Mouse (Mus musculus) monocyte, adult 2 months (primary cell): Measurements from ENCODE around the gene Myod1.

Experiments used
- DNase-seq, 2 experiments: peaks; one replicate each; pipeline ENCODE4 v3.0.0; 2022; ENCODE audit warnings: low spot score in 2 of 2, low read depth in 1 of 2

The Myod1 gene

DNA sequence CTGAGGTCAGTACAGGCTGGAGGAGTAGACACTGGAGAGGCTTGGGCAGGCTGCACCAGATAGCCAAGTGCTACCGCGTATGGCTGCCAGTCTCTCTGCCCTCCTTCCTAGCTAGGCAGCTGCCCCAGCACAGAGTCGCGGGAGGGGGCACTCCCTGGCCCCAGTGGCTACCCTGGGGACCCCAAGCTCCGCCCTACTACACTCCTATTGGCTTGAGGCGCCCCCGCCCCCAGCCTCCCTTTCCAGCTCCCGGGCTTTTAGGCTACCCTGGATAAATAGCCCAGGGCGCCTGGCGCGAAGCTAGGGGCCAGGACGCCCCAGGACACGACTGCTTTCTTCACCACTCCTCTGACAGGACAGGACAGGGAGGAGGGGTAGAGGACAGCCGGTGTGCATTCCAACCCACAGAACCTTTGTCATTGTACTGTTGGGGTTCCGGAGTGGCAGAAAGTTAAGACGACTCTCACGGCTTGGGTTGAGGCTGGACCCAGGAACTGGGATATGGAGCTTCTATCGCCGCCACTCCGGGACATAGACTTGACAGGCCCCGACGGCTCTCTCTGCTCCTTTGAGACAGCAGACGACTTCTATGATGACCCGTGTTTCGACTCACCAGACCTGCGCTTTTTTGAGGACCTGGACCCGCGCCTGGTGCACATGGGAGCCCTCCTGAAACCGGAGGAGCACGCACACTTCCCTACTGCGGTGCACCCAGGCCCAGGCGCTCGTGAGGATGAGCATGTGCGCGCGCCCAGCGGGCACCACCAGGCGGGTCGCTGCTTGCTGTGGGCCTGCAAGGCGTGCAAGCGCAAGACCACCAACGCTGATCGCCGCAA, at the start of gene Myod1:
Gene Myod1 (plus strand): TSS at position 303 of the 836 bp plus-strand sequence.
- DNase-seq, result no peak

DNA sequence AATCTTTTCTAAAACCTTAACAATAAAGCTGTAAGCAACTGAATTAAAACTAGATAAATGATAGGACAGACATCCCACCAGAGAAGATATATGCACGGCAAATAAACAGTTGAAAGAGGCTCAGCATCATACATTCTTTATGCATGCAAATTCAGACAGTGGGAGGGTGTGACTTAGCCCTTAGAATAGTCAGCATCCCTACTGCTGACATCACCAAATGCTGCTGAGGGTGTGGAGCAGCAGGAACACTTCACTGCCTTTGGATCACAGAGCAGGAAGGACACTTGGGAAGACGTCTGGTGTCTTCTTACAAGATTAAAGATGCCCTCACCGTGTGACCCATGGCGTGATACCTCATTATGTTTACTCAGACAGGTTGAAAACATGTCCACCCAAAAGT, 48.4 kb upstream of the Myod1 start:
- DNase-seq, result no peak

DNA sequence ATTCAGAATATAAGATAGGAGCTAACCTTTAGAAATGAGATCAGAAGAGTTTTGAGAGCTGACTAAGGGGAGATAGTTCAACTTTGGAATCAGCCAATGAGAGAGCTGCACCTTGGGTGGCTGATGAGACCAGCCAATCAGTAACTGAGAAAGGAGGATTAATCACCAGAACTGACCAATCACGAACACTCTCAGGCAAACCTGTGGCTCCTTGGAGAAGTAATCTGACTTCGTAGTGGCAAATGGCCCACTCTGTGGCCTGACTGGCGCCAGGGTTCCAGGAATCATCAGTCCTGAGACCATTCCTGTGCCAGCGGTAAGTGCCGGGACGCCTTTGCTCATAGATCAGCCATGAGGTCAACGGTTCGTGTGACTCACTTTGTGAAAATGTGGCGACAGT, 38.9 kb upstream of the Myod1 start:
- DNase-seq, result no peak

DNA sequence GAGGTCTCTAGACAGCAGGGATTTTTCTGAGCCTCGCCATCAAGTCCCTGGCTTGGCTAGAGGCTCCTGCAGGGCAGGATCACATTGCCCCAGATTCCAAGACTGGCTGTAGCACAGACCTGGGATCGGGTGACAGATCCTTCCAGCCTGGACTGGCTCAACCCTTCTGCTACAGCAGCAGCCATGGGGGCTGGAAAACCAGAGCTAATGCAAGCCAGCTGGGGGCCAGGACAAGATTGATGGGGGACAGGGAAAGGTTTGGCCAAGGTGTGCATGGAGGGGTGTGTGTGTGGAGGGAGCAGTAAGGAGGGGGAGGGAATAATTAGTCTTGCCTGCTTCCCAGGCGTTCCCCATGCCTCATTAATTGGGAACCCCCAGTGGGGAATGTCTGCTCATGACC, 36.5 kb upstream of the Myod1 start:
- no peak for DNase-seq

DNA sequence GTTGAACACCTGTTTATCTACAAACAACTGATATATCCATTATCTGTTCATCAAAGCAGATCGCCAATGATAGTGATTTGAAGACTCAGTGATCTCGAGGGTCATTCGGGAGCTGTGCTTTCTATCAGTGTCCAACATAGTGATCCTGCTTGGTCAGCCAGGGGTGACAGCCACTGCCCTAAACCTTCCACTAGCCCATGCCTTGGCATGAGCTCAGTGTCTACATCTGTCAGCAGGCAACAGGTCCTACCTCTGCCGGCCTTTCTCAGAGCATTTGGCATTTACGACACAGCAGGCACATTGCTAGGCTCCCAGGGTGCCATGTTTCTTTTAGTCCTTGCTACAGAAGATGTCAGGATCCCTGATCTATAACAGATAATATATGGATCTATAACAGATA, 36.0 kb upstream of the Myod1 start:
- no peak for DNase-seq

DNA sequence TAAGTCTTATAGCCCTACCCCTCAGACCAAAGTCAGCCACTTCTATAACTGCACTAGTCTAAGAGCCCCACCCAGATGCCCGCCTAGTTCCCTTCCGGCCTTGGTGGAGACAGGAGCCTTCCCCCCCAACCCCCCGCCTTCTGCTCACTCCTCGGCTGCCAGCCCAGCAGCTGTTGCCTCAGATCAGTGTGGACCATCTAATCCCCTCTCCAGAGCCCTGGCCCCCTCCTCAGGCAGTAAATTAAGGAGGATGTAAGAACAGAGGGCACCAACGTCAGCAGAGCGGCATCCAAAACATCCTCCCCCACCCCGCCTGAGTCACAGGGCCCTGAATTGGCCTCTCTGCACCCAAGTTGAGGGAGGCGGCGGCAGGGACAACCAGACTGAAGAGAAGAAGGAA, 34.8 kb upstream of the Myod1 start:
- no peak for DNase-seq

DNA sequence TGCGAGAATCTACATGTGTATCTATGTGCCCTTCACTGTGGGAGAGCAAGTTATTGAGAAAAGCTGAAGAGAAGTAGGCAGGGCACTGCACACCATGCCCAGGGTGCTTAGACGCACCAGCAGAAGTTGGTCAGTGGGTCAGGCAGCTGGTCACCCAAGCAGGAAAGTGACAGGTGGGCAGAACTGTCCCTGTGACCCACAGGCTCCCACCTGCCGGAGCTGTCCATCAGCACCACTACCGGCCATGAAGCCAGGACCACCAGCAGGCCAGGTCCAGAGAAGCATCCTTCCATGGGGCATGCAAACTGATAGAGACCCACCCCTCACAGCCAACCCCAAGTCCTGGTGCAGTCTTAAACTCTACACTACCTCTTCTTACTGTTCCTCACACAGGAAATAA, 28.6 kb upstream of the Myod1 start:
- no peak for DNase-seq

DNA sequence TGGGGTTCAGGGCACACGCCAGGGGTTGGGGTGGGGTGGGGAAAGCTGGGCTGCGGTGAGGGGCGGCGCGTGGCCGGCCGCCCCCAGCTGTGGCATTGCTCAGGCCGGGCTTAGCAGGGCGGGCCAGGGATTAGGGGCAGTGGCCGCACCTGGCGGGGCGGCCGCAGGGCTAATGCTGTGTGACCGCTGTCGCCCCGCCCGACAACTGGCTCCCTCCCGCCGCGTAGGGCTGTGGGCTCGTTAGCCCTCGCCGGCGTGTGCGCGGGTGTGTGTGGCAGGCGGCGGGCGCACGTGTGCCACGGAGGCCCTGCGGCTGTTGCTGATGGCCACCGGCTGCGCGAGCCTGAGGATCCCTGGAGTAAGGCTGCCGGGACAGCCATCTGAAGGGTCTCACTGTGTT, 27.5 kb upstream of the Myod1 start:
- DNase-seq, result no peak

DNA sequence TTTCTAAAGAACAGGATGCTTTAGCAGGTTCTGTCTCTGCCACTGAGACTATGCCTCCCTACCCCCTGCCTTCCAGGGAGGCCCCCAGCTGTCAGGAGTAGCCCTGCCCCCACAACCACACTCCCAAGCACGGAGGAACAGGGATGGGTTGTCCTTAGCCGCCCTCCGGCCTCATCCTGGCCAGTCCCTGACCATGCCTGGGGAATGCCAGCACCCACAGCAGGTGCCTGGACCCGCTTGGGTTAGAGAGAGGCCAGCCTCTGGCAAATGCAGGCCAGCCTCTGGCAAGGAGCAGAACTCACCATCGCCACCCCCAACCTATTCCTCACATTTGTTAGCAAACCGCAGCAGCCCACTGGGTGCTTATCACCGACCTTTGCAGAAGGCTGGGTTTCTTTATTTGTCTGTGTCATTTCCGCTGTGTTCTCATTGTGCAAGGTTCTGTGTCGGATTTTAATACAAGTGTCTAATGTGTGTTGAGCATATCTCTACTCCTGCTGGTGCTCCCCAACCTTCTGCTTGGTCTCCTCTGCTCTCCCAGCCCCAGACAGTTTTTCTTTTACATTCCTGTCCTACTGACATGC, 26.1 kb upstream of the Myod1 start:
- DNase-seq, result no peak

DNA sequence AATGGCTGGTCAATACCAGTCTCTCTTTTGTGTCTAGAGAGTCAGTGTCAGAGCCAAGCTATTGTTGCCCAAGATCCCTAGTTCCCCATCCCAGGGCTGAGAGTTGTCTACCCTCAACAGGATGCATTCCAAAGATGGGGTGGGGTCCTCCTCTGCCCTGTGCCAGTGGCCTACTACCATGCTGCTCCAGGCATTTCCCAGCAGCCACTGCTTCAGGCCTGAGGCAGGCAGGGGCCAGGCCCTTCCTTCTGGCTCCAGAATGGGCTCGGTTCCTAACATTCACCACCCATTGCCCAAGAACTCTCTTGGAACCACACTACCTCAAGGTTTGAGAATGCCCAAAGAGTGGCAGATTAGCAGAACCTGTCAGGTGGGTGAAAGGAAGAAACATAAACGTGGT, 23.5 kb upstream of the Myod1 start:
- no peak for DNase-seq

DNA sequence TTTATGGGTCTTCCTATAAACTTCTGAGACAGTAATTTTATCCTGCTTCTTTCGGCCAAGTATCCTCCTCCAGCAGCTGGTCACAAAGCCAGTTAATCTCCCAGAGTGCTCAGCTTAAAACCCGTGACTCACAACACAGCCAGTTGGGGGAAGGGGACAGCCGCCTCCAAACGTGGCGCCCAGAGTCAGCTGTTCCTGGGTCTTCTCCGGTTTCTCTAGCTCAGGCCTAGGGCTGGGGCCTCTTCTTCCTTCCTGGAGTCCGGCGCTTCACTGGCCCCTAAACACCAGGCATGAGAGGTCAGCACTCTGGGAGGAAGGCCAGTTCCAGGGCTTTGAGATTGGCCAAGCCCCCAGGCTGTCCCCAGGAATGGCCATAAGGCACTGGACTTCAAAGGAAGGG, 23.1 kb upstream of the Myod1 start:
- DNase-seq, result no peak

DNA sequence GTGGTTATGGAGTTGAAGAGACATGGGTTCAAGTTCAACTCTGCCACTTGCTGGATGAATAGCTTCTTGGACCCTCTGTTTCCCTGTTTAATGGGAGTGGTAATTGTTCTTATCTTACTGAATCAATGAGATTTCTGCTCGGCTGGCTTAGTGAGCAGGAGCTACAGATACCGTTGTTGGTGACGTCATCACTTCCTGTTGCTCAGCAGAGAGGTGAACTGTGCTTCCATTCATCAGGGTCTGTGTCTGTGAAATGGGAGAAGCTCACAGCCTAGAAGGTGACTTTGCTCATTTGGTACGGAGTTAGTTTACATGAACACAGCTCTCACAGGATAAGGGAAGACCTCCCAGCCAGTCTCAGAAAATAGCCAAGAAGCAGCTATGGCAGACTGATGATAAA, 22.4 kb upstream of the Myod1 start:
- no peak for DNase-seq

DNA sequence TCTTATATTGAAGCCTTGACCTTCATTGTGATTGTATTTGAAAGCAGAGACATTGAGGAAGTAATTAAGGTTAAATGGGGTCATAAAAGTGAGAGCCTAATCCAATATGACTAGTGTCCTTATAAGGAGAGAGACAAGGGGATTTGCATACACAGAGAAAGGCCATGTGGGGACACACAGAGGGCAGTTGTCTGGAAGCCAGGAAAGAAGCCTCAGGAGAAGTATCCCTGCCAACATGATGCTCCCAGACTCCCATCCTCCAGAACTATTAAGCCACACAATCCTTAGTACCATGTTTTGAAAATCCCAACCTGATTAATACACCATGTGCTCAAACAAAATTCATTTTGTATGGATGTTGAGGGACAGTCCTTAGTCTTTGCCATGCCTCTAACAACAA, 14.5 kb upstream of the Myod1 start:
- no peak for DNase-seq

DNA sequence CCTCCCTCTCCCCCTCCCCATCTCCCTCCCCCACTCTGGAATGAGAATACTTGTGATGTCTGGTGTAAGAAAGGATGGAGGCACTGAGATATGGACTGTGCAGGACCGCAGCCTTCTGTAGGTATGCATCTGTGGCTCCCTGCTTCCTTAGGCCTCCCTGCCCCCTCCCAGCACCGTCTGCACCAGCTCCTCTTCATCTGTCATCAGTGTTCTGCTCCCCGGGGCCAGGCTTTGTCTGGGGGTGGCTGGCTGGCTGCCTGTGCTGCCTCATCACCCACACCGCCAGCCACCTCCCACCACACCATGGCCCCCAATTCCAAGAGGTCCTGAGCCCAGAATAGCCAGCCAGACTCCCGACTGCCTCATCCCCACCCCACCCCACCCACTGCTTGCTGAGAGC, 12.1 kb upstream of the Myod1 start:
- DNase-seq, result no peak

DNA sequence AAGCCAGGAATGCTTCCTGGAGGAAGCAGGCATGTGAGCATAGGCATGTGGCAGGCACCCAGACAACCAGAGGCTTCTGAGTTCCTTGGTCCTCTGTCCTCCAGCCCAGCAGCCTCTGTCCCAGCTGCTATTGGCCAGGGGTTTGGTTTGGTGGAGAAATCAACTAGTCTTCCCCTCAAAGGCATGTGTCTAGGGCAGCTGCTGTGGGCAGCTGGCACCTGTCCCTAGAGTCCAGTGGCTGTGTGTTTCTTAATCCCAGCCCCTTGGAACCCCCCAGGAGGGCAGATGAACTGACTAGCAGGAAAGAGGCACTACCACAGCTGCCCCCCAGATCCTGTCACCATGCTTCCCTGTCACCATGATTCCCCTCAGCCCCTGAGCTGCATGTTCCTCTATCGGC, 10.5 kb upstream of the Myod1 start:
- no peak for DNase-seq

DNA sequence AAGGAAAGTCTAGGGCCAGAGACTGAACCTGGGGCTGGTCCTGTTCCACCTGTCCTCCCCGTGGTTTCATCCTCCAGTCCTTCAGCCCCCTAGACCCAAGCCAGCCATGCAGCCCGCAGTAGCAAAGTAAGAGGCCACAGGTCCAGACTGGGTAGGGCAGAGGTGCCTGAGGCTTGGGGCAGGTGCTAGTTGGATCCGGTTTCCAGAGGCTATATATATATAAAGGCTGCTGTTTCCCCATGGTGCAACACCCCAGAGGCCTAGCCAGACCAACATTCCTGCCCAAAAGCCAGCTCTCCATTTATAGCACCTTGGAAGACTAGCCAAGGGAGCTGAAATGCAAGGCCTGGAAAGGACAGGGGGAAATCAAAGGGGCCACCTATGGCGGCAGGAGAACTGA, 5.2 kb upstream of the Myod1 start:
- DNase-seq, result no peak

DNA sequence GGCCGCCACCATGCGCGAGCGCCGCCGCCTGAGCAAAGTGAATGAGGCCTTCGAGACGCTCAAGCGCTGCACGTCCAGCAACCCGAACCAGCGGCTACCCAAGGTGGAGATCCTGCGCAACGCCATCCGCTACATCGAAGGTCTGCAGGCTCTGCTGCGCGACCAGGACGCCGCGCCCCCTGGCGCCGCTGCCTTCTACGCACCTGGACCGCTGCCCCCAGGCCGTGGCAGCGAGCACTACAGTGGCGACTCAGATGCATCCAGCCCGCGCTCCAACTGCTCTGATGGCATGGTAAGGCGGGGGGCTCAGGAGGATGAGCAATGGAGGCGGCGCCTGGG, 703 bp downstream of the Myod1 start:
- no peak for DNase-seq

DNA sequence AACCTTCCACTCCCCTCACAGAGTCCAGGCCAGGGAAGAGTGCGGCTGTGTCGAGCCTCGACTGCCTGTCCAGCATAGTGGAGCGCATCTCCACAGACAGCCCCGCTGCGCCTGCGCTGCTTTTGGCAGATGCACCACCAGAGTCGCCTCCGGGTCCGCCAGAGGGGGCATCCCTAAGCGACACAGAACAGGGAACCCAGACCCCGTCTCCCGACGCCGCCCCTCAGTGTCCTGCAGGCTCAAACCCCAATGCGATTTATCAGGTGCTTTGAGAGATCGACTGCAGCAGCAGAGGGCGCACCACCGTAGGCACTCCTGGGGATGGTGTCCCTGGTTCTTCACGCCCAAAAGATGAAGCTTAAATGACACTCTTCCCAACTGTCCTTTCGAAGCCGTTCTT, 1.8 kb downstream of the Myod1 start:
- no peak for DNase-seq

DNA sequence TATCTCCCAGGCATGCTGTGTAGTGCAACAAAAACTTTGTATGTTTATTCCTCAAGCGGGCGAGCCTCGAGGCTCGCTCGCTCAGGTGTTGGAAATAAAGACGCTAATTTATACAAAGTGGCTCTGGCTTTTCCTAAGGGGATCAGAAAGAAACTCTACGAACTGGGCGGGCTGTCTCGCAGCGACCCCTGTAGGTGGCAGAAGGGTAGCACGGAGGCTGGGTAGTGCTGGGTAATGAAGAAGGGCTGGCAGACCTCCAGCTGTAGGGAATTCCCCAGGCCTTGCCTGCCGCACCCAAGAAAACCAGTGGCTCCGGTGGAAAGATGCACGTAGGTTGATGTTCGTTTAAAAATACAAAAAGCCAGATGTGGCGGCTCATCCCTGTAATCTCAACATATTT, 2.7 kb downstream of the Myod1 start:
- no peak for DNase-seq

DNA sequence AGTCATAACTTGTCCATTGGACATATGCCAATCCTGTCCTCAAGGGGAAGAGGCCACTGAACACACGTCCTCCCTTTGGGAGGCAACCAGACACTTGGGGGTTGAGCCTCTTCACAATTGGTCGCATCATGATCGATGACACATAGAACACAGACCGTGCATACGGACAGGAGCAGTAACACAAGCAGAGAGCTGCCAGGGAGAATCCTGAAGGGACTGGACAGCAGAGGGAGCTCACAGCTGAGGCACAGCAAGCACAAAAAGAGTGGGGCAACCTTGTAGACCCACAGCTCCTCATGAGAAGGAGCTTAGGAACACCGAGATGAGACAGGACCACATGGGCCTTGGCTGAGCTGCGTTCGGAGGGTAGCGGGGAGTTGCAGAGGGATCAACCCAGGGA, 4.4 kb downstream of the Myod1 start:
- no peak for DNase-seq

DNA sequence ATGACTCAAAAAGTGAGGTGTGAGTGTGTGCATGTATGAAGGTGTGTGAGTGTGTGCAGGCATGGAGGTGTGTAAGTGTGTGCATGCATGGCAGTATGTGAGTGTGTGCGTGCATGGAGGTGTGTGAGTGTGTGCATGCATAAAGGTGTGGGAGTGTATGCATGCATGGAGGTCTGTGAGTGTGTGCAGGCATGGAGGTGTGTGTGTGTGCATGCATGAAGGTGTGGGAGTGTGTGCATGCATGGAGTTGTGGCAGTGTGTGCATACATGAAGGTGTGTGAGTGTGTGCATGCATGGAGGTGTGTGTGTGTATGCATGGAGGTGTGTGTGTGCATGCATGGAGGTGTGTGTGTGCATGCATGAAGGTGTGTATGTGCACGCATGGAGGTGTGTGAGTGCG, 11.2 kb downstream of the Myod1 start:
- no peak for DNase-seq

DNA sequence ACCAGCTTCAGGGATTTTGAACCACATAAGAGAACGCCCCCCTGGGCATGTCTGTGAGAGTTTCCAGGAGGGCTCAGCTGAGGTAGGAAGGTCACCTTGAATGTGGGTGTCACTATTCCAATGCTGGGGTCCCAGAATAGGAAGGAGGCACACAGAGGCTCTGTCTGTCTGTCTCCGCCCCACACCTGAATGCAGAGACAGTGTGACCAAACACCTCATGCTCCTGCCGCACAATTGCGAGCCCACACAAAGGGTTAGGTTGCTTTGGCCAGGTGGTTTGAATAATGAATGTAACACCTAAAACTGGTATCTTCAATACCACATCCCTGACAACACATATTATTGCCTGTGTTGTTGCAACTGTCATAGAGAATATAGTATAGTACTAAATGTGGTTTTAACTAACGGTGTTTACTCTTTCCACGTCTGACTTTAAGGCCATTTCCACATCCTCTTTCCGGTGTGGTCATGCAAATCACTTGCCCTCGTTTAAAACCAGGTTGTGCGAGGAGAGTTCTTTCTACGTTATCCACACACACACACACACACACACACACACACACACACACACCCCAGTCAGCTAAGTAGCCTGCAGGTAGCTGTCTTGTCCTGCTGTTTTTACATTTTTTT, 13.3 kb downstream of the Myod1 start:
- no peak for DNase-seq

DNA sequence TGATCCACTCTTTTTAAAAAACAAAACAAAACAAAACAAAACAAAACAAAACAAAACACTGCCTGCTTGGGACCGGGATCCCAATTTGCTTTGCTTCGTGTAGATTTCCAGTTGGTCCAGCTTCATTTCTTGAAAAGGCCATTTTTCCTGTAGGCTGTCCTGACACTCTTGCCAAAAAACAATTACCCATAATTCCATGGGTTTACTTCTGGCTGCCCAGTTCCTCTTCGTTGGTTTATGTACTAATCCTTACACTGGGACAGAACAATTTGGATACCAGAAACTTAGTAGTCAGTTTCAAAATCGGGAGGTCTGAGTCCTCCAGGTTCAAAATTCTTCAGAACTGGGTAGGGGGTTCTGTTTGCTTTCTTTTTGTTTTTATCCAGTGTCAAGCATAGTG, 14.0 kb downstream of the Myod1 start:
- no peak for DNase-seq
